Mouse (Mus musculus) gonadal fat pad, adult 2 months (tissue): ENCODE results near the gene Cfap299. TPM values are rescaled to one million over a fixed set of nuclear protein-coding genes. Genes with fewer than 3 reads are reported as not detected.
"Not testable (repeated sequence)": the region's sequence is repeated elsewhere in the genome, so short reads cannot be mapped to it uniquely, and the experiment has no call there.

ENCODE experiments used
- DNase-seq: peaks from one replicate; pipeline ENCODE4 v3.0.0-alpha.2; 2012; ENCODE audit warnings: low read depth
- polyA plus RNA-seq: library from polyadenylated mRNA; depleted of rRNA; stranded (reverse); fragments of >200 nt; gene quantifications from 2 replicates; pipeline ENCODE4 v1.2.3, GENCODE M21; 2012

Cfap299 gene
- polyA plus RNA-seq, 1 experiment, result 0.31 TPM

DNA sequence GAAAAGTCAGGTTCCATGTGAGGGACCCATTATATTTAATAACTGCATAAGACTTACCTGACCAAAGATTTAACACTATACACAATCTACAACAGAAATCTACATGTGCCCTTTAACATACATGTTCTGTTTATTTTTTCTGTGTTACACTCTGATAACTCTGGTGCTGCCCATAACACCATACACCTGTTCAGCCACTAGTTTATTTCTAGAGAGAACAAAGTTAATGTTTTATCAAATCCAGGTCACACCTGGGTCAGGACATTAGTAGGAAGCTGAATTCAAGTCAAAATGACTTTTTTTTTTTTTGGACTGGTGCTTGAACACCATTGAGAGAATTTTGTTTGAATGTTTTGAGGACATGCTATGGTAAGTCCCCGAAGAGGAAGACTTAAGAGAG is 194.7 kb downstream of the Cfap299 start:
- no peak for DNase-seq

DNA sequence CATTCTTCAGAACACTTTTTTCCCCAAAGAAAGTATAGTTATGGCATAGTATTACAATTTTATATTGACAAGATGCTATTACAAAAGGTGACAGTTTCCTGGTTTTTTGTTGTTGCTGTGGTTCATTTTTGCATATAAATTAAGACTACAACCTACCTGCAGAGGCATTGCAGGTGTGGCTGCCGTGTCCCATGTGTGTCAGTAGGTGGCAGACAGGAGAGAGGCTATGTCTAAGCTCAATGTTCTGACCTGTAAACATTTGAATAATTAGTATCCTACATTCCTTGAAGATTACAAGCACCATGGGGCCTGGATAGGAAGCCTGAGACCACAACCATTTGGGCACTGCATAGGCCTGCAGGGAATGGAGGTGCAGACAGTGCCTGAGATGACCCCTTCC is 212.2 kb downstream of the Cfap299 start:
- DNase-seq, result no peak

DNA sequence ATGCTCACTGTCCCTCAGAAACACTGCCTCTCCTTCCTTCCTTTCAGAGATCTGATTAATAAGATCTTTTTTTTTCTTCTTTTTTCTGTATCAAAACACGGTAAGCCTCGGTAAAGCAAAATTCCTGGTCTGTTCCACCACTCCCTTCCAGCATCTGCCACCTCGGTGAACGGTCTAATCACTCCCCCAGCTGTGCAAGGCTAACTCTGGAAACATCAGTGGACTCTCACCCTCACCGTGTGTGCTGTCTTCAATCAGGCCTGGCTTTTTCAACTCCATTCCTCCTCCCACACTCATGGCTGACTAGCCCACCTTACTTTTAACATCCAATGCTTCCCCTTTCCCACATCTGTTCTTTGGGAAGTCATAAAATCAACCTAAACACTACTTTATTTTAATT is 221.2 kb downstream of the Cfap299 start:
- no peak for DNase-seq

DNA sequence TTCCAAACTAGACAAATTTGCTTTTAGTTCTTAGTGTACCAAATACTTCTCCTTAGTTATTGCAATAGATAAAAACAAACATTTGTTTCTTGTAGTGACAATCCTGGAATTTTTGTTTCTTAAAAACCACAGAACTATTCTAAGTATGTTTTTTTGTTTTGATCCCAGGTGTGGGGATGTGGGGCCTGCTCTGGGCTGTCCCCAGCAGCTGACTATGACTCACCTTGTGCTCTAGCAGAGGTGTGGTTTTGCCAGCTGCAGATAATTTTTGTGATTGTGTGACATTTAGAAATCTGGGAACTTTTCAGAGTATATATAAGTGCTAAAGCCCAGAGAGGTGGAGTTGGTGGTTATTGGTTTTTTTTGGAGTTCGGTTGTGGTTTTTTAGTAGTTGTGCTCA is 221.8 kb downstream of the Cfap299 start:
- no peak for DNase-seq

DNA sequence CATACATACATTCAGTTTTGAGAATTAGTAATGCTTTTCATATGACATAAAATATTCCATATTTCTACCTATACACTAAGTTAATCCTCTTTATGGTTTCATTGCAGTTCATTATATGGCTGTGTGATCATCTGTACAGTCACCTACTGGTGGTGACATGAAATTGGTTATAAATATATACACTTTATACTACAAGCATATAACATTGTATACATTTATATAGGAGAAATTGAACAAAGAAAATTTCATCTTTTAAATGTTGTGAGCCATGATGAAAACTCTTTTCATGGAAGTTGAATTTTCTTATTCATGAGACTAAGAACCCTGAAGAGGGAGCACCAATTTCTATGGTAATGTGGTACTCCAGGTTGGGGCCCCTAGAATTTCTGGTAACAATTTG is 223.3 kb downstream of the Cfap299 start, which contains the start of gene Gm11111:
Gm11111 (plus strand) TSS at position 301 of the 400 bp plus-strand sequence.
- DNase-seq, result no peak

DNA sequence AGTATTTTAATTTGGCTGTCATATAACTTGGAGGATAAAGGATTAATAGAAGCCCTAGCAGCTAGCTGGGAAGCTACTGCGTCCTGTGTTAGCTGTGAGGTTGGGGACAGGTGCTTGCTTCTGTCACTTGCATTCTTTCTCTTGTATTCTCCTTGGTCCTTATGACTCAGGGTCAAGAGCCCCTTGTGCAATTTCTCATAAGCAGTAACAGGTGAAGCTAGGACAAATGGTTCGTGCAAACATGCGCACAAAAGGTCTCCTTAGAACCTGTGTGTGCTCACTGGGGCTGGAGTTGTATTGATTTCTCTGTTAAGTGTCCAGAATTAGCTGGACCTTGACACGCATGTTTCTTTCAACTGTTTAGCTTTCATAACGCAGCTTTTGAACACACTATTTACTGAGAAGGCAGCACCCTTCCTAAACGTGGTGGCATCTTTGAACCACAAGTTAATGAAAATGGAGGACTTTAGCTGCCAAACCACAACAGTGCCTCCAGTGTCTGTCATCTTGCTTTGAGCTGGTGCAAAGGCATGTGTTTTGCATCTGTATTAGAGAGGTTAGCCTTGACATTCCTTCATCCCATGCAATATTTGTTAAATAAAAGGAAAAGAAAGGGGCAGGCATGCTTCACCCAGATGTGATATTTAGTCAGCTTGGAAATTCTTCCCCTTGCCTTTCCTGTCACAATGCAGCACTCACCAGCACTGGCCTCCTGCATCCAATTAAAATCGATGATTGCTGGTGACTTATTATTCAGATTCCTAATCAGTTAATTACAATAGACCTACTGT is 223.9 kb downstream of the Cfap299 start:
- no peak for DNase-seq

DNA sequence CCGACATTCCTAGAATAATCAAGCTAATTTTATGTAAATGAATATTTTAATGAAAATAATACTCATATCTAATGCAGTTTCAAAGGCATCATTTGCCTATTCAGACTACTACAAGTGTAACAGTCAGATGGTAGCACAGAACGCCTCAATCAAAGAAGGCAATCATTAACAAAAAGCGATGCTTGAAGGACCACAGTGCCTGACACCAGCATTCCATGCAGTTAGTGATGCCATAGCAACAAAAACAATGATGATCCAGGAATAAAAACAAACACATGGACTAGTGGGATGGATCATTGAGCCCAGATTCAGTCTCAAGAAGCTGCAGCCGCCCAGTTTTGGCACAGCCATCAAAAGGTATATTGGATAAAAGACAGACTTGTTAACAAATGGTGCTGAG is 232.2 kb downstream of the Cfap299 start:
- DNase-seq, result no peak

DNA sequence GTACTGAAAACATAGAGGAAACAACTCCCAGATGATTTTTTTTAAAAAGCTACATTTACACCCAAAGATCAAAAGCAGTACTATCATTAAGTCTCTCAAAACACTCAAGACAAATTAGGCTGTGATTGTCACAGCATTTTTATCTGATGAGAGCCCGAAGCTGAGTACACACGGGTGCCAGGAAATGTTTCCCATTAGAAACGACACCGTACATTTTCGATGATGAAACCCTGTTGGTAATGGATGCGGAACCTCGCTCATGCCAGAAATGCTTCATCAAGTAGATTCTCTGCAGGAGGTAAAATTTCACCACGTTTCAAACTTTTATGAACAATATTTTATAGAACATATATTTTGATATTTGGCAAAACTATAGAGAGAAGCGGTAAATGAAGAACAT is 233.7 kb downstream of the Cfap299 start:
- no peak for DNase-seq

DNA sequence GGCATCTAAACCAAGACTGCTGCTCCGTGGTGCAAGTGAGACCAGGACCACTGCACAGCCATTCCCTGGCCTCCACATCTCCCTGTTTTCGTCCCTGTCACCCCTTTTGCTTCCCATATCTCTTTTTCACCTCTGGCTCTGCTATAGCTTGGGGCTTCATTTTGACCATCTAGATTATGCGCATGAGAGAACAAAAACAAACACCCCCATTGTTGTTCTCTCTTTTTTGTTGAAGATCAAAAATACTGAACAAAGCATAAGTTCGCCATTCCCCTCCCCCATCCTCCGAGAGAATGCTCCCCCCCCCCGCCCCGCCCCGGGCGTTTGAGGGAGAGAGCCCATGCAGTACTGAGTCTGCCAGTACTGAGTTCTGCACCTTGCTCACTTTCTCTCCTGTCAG is 234.7 kb downstream of the Cfap299 start:
- no peak for DNase-seq

DNA sequence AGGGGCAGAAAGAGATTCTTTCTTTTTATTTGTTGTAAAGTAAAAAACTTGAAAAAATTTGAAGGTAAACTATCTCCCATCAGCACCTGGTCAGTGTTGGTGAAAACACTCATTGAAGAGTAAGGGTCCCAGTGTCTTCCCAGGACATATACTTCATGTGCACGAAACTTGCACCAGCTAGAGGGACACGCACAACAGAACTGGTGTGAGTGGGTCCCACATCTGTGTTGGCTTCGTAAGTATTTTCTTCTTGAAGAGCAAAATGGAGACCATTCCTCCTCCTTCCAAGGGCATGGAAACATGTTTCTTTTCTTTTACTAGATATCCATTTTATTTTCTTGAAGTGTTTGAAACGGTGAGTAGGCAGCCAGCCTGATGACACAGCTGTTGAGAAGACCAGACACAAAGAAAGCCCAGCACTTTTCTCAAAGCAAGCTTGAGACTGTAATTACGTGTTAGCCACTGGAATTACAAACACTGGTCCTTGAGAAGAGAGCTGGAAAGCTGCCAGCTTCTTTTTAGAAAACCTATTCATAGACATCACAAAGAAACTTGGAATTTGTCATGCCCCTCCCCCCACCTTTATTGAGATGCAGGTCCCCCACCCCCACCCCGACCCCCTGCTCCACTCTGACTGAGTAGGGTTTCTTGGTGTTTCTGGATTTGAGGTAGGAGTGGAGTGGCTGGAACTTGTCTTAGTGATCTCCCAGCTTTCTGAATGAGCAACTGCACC is 237.5 kb downstream of the Cfap299 start:
- DNase-seq, result no peak

DNA sequence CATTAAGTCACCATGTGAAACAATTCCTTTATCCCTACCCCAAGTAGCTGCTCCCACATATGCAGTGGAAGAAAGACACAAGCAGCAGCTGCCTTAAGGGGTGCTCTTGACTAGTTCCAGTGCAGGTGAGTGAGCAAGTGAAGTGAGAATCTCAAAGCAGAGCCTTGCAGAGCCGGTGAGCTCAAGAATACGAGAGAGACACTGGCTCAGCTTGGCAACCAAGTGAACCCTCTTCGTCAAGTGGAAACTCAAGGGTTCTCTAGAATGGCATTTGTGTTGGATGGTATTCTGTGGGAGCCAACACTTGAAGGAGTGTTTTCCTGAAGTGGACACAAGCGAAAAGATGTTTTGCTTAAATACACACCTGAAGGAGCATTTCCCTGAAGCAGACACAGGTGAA is 239.4 kb downstream of the Cfap299 start:
- no peak for DNase-seq

DNA sequence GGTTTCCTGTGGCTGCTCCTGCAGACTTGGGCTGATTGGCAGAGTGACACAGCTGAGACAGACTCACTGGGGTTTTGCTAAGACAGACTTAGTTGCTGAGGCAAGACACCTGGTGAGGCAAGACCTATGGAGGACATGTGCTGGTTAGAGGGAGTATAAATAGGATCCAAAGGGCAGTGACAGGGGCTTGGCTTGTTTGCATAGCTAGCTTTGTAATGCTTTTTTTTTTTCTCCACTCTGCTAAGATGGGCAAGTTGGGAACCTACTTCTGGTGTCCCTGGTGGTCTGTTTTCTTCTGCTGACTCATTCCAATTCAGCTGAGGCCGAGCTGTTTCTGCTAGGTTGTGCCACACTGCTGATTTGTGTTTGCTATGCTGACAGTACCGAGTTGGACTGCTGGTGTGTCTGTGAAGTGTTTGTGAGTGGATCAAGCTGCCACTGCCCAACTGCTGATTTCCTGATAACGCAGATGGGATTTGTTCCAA is 240.0 kb downstream of the Cfap299 start:
- no peak for DNase-seq

DNA sequence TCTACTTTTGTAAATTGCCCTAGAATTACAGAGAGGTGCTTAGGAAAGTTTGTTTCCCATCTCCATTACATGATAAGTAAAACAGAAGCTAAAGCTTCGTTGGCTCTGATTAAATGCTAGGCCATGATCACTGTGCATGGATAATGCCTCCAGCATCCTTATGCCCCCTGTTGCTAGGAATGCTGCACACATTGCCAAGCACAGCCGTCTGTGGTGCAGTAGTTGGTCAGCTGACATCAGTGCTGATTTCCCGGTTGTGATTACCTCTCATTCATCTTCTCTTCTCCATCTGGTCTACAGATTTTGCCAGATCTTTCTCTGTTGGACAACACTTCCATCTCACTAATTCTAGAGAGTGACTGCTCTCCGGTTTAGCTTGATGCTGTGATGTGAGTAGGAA is 243.3 kb downstream of the Cfap299 start:
- no peak for DNase-seq

DNA sequence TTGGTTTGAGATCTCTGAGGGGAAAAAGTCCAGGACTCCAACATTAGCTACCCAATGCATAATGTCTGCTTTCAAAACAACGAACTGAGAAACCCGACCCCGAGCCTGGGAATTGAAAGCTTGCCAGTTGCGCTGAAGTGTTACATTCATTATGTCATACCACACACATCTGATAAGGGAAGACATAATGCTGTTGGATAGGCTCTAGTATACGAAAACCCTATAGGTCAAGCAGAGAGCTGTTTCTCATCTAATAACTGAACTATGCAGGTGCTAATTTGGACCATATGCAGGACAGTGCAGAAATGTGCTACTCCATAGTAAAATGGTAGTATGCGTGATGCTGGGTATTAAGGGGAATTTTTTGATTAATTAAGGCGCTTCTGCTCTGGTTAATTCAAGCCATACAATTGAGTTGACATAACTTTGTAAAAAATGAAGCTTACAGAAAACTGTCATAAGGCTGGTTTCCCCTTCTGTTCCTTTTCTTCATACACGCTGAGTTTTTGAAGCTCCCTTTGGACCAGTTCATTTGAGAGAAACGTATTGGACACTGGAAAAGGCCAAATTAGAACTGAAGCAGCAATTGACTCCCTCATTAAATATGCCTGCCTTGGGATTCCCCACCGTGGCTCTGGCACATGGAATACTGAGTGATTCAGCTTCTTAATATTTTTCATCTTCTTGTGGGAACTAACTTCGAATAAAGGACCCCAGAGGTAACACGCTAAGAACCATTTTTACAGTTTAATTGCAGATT is 245.8 kb downstream of the Cfap299 start:
- DNase-seq, result no peak

DNA sequence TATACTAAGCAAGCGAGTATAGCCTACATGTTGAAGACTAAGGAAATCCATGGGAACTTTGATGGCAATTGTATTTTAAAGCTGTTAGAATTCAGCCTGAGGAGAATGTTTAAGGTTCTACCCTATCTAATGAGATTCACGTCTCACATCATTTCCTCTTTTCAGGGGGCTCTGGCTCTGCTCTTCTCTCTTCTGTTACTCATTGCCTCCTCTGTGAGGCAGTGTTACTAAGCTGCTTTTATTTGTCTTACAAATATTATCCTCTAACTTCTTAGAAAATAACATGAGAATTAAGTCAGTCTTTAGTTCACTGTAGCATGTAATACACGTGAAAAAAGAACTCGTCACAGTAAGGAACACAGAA is 246.3 kb downstream of the Cfap299 start:
- no peak for DNase-seq

DNA sequence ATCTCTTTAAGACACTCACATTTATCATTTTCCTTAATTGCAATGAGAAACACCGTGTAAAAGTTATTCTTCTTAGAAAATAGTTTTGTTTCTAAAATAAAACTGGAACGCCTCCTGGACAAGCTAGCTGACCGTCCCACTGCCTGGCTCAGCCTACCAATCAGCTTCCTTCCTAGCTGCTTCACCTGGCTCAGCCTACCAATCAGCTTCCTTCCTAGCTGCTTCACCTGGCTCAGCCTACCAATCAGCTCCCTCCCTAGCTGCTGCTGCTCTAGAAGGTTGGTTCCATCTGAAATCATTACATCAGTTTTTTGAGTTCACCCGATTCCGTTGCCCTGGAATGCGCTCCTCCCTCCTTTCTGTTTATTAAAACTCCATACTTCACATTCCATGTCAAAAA is 247.4 kb downstream of the Cfap299 start:
- not testable (repeated sequence) for DNase-seq

DNA sequence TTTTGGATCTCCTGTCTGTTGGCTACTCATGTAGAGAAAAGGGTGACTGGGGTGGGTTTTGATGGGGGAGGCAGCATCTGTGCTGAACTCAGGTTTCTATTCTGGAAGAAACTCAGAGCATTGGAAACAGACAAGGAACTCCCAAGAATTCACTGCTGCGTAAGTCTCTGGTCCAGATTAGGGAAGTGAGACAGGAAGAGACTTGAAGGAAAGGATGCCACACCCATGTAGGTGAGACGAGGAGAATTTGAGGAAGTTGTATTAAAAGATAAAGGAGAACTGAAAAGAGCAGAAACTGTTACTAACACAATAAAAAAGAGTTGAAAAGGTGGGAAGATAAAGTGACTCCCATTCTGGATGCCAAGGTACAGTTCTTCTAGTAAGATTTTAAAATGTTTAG is 249.3 kb downstream of the Cfap299 start:
- no peak for DNase-seq

DNA sequence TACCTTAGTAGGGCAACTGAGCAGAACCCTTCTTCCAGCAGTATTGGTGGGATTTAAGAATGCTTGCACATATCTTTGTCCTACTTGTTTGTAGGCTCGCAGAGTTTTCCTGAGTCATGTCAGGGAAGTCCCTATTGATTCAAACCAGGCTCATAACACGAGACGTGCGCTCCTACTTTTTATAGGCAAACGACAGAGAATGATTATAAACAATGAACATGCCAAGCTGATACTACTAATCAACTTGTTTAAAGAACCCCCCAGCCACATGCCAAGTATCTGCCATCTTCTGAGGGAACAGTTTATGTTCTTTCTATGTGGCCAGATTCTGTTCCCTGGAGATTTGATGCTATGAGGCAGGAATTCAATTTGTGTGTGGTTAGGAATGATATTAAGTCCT is 251.7 kb downstream of the Cfap299 start:
- DNase-seq, result no peak

DNA sequence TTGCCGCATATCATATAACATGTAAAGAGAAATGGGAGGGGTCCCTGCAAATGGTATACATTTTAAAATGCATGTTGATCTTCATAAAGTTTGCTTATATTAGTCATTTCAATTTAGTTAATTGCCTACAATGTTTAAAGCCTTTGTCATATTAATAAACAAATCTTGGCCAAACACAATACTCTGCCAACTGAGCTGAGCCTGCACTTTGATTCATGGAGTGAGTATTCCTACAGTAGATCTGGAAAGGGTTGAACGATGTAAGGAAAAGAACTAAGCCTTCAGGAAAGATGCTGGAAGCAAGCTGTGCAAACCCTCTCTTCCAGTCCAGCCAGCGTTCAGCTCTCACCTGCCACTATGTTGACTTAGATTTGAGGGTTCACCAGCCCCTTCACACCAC is 252.9 kb downstream of the Cfap299 start:
- DNase-seq, result no peak

DNA sequence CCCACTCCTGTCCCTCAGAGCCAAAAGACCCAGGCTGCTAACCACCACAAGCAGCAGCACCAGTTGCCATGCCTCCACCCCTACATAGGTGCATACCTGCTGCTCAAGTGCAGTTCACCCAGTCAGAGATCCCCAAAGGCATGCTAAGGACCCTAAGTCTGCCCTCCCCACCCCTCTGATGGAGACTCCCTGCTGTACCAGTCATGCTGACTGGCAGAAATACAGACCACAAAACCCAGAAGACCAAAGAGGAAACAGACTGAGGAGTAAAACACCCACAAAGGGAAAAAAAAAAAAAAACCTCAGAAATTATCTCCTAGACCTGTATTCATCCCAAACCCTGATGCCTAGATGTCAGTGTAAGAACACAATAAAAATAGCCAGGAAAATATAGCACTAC is 256.8 kb downstream of the Cfap299 start:
- no peak for DNase-seq

DNA sequence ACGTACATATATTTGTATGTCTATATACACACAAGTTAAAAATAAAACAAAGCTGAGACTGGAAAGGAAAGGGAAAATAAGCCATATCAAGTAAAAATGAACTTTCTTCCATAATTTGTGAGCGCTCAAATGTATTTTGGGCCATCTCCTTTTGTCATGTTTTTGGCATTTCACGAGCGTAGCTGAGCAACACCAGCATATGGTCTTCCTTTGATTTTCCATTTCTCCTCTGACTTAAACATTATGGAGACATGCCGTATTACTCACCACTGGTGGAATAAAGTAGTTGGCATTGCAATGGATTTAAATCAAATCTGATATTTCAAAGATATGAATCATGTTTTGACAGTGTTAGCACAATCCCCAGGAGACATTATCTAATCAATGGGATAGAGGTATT is 284.4 kb downstream of the Cfap299 start:
- DNase-seq, result no peak

DNA sequence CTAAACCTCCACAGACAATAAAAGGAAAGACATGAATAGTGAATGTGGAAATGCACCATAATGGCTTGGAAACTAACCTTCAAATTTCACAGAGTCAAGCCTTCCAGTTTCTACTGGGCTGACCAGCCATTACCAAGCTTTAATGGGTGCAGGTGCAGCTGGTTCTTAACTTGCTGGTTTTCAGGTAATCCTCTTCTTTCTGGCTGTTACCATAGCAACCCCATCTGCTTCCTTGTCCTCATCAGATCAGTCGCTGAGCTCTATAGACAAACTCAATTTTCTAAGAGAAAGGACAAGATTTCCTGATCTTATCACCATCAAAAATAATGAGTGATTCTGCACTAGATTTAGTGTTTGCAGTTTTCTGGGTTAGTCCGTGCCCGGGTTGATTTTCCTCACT is 287.8 kb downstream of the Cfap299 start:
- no peak for DNase-seq

DNA sequence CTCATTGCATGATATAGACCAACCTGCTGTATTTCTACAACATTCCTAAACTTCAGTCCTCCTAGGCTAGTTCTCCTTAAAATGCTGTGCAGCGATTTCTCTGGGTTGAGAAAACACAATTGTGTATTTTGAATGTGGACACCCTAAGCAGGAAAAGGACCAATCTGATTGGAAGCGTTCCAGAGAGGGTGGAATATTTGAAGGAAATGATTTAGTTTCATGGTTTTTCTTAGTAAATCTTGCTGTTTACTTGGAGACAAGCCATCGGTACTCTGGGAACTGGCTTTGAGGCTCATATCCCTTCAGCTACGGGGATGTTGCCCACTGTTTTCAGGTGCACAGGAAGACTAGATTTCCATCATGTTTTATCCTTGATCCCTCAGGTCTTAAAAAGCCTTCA is 288.3 kb downstream of the Cfap299 start:
- DNase-seq, result no peak
